Mouse (Mus musculus): ENCODE data around the gene Comt. TPM values are rescaled to one million over a fixed set of nuclear protein-coding genes. Genes with fewer than 3 reads are reported as not detected.

Comt gene
- polyA plus RNA-seq, 1 experiment from 2014 or later, result 79.9 TPM

DNA sequence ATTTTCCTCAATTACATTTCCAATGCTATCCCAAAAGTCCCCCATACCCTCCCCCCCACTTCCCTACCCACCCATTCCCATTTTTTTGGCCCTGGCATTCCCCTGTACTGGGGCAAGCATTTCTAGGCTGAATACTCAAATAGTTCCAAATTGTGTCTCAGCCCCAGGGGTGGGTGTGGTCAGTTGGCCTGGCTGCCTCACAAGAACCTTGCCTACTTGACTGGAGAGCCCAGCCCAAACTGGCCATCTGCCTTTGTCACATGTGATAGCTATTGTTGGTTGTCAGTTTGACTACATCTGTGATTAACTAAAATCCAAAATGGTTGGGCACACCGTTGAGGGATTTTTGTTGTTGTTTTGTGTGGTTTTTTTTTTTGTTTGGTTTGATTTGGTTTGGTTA, 69.7 kb downstream of the Comt start:
- Histone ChIP-seq H3K4me2 (ENCODE audit: low read length) (no peak overlapping the region), H3K9me3 (ENCODE audit: control insufficient read depth, low read length) (no peaks in the 10 kb centered on the region), H3K9ac (replicated peaks; ENCODE audit: low read length) (no peak overlapping the region), H3K36me3 (ENCODE audit: control insufficient read depth, insufficient read depth, low read length) (peaks cover 21% of the 10 kb centered on the region; the same call in 1 of the 2 replicates), H3K27me3 (ENCODE audit: control insufficient read depth, insufficient read depth, low read length) (no peaks in the 10 kb centered on the region), H3K4me3 (replicated peaks; ENCODE audit: low read depth, low read length) (no peak overlapping the region), H3K27ac (replicated peaks; ENCODE audit: low read depth, low read length) (no peak overlapping the region), H3K4me1 (ENCODE audit: control insufficient read depth, insufficient read depth, low read length) (no peaks in the 10 kb centered on the region)
- no peak for DNase-seq
- 92% methylated on average over 1 of the region's 1 CpGs for WGBS
- no peak for ATAC-seq (ENCODE audit: low FRiP score, low TSS enrichment)

Small RNA genes lying within 50 kb of the gene (microRNA-seq; reads per million reads assigned to microRNA genes)
- not detected for gene Gm26219

Other genes with a start within 250 kb of the Comt start
- not detected in 2 replicates for gene Ccdc188, start 209.0 kb downstream of the Comt start, polyA plus RNA-seq (2014; fragmentation: Nextera tagmentation; extraction: Ambion mirVana)
- 13.8 and 13.9 TPM in 2 replicates for gene Zdhhc8, start 191.7 kb downstream of the Comt start, polyA plus RNA-seq (2014; fragmentation: Nextera tagmentation; extraction: Ambion mirVana)
- 80.2 and 81.3 TPM in 2 replicates for gene Trmt2a, start 178.2 kb downstream of the Comt start, polyA plus RNA-seq (2014; fragmentation: Nextera tagmentation; extraction: Ambion mirVana)
- gene Ranbp1, start 178.1 kb downstream of the Comt start, polyA plus RNA-seq (2014; fragmentation: Nextera tagmentation; extraction: Ambion mirVana), result 451 and 457 TPM in 2 replicates
- 0.86 and 3.3 TPM in 2 replicates for gene Gm49776, start 168.5 kb downstream of the Comt start, polyA plus RNA-seq (2014; fragmentation: Nextera tagmentation; extraction: Ambion mirVana)
- gene Dgcr8, start 137.6 kb downstream of the Comt start, polyA plus RNA-seq (2014; fragmentation: Nextera tagmentation; extraction: Ambion mirVana), result 32.7 and 40.0 TPM in 2 replicates
- 70.0 TPM in 2 replicates for gene Tango2, start 78.7 kb downstream of the Comt start, polyA plus RNA-seq (2014; fragmentation: Nextera tagmentation; extraction: Ambion mirVana)
- 70.2 and 70.4 TPM in 2 replicates for gene Arvcf, start 78.7 kb downstream of the Comt start, polyA plus RNA-seq (2014; fragmentation: Nextera tagmentation; extraction: Ambion mirVana)
- gene Txnrd2, start 468 bp downstream of the Comt start, polyA plus RNA-seq (2014; fragmentation: Nextera tagmentation; extraction: Ambion mirVana), result 24.9 and 28.7 TPM in 2 replicates
- 14.8 and 15.9 TPM in 2 replicates for gene Gnb1l, start 71.9 kb upstream of the Comt start, polyA plus RNA-seq (2014; fragmentation: Nextera tagmentation; extraction: Ambion mirVana)
- gene Rtl10, start 72.0 kb upstream of the Comt start, polyA plus RNA-seq (2014; fragmentation: Nextera tagmentation; extraction: Ambion mirVana), result 3.6 and 4.1 TPM in 2 replicates
- 0.27 and 0.34 TPM in 2 replicates for gene Tbx1, start 163.8 kb upstream of the Comt start, polyA plus RNA-seq (2014; fragmentation: Nextera tagmentation; extraction: Ambion mirVana)
- 14.7 and 14.9 TPM in 2 replicates for gene Gp1bb, start 195.6 kb upstream of the Comt start, polyA plus RNA-seq (2014; fragmentation: Nextera tagmentation; extraction: Ambion mirVana)
- gene Gm49601, start 199.6 kb upstream of the Comt start, polyA plus RNA-seq (2014; fragmentation: Nextera tagmentation; extraction: Ambion mirVana), result 9.9 and 15.2 TPM in 2 replicates
- 175 and 200 TPM in 2 replicates for gene Sept5, start 203.1 kb upstream of the Comt start, polyA plus RNA-seq (2014; fragmentation: Nextera tagmentation; extraction: Ambion mirVana)